Mouse (Mus musculus) embryo, embryonic 11 days (tissue): Measurements from ENCODE around the gene Homer1.

ENCODE experiments used
- DNase-seq: peaks from one replicate; pipeline ENCODE4 v3.0.0-alpha.2; 2015

Homer1 gene

GRCm38 (mm10) chr13:93401947-93402346 lies 102.5 kb downstream of the Homer1 start:
- DNase-seq: no peak

GRCm38 (mm10) chr13:93406855-93407254 lies 107.4 kb downstream of the Homer1 start:
- DNase-seq: no peak

- no peak for DNase-seq
Observed at GRCm38 (mm10) chr13:93410343-93410742, 110.9 kb downstream of the Homer1 start.

GRCm38 (mm10) chr13:93415055-93415454 lies 115.6 kb downstream of the Homer1 start:
- DNase-seq: no peak

GRCm38 (mm10) chr13:93418292-93418691 lies 118.9 kb downstream of the Homer1 start:
- no peak for DNase-seq

GRCm38 (mm10) chr13:93419779-93420178 lies 120.3 kb downstream of the Homer1 start:
- DNase-seq: no peak

GRCm38 (mm10) chr13:93423224-93423623 lies 123.8 kb downstream of the Homer1 start:
- DNase-seq: no peak

- no peak for DNase-seq
Observed at GRCm38 (mm10) chr13:93427920-93428876, 128.8 kb downstream of the Homer1 start.

- DNase-seq: no peak
Observed at GRCm38 (mm10) chr13:93429205-93429604, 129.8 kb downstream of the Homer1 start.

GRCm38 (mm10) chr13:93440167-93440566 lies 140.7 kb downstream of the Homer1 start:
- DNase-seq: no peak

- DNase-seq: no peak
Observed at GRCm38 (mm10) chr13:93453275-93453674, 153.8 kb downstream of the Homer1 start.
